Mouse (Mus musculus): ENCODE results near the gene Pcdh9.

DNA sequence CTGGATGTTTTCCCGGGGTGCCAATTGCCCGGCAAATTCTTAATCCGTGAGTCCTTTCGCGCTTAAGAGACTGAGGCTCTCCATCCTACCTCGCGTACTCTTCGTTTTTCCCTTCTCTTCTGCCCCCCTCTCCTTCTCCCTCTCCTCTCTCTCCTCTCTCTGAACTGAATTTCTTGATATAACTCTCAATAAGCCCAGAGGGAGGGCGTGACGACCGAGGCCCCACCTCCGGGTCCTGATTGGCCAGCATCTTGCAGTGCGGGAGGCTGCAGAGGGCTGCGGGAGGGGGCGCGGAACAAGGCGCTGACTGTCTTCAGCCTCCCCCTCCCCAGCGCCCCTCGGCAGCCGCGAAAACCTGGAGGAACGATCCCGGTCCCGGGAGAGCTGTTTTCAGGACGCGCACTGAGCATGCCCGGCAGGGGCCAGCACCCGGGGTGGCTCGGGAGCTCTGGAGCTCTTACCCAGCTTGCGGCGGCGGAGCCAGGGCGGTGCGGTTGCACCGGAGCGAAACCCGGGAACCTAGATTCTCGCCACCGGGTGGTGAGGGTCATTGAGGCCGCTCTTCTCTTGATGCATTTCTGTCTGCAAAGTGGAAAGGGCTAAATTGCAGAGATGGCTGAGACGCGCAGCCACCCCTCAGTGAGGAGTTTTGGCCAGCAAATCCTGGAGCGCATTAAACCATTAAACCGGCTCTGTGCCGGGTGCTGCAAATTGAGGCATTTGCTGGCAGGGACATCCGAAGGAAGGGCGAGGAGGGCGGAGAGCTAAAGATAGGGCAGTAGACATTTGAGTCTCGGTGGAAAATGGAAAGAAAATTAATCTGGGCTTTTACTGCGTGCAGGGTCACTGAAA is at the start of gene Pcdh9:
- TF ChIP-seq CTCF (IDR thresholded peaks at IDR 0.05) (no peak), EP300 (IDR thresholded peaks at IDR 0.05; ENCODE audit: insufficient read depth, low read depth, low read length) (no peak)

Data from heart, adult 2 months (tissue).